Mouse (Mus musculus) liver, embryonic 14.5 days (tissue): ENCODE results near the gene Calml4.

Experiments
- CTCF ChIP-seq: IDR thresholded peaks from 2 replicates; pipeline ENCODE4 v1.5.1; 2016; ENCODE audit warnings: antibody characterized with exemption, low read depth, control low read depth
- EP300 ChIP-seq: IDR thresholded peaks from 2 replicates; pipeline ENCODE4 v1.6.1; 2016; ENCODE audit warnings: antibody characterized with exemption, low read depth

DNA sequence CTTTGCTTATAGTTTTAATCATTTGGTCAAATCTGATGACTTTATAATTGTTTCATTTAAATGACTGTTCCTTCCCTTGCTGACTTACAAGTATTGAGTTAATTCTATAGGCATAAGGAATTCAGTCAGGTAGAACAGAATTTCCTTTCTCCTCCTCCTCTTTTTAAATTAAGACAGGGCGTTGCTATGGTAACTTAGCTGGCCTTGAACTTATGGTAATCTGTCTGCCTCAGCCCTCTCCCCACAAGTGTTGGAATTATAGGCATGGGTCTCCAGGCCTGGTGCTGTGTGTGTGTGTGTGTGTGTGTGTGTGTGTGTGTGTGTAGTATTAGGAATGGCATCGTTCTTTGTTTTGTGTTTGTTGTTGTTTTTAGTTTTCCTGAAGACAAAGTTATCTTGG lies 43.9 kb downstream of the Calml4 start:
- TF ChIP-seq CTCF: no peak
- no peak for TF ChIP-seq EP300
